ENCODE assay signal across 29 mouse cellular contexts in genomic region chr11:18934921-18935320, GRCm38 (mm10).
DNase-seq lines count a peak whose midpoint lies in the region; ATAC-seq lines count a peak whose summit lies in the region.
"Had no signal": no experiment of that assay in that cellular context is flagged by ENCODE, and none has a peak within 500 bp of the region (broad histone marks: within the 10 kb centered on the region; RNA-seq: fewer than 3 reads in every experiment).

No protein-coding gene starts in this region.

- 0 out of 2 replicates have a peak overlapping the region, but pooled peaks have one; percentile 12 for H3K27ac ChIP-seq in heart, embryonic 13.5 days (replicated peaks)
- no peak overlapping the region for H3K27ac ChIP-seq in forebrain, embryonic 14.5 days (ENCODE audit: low read depth, low read length)
- H3K27ac ChIP-seq: gastrocnemius, adult 2 months; limb, embryonic 10.5 days; limb, embryonic 15.5 days; liver, embryonic 13.5 days; neural tube, embryonic 15.5 days; stomach, postnatal 0 days had no signal

- H3K27me3 ChIP-seq in heart, embryonic 13.5 days (replicated peaks) = no peaks in the 10 kb centered on the region
- H3K27me3 ChIP-seq in forebrain, embryonic 14.5 days (replicated peaks; ENCODE audit: control insufficient read depth, insufficient read depth, low read length) = no peaks in the 10 kb centered on the region
- H3K27me3 ChIP-seq: hindbrain, embryonic 15.5 days; liver, embryonic 13.5 days; megakaryocyte, embryonic 14.5 days; neural tube, embryonic 15.5 days had no signal

- H3K9me3 ChIP-seq in heart, embryonic 13.5 days = no peaks in the 10 kb centered on the region
- H3K9me3 ChIP-seq in forebrain, embryonic 14.5 days (replicated peaks; ENCODE audit: control insufficient read depth, low read length) = no peaks in the 10 kb centered on the region
- H3K9me3 ChIP-seq: hindbrain, embryonic 15.5 days; limb, embryonic 10.5 days; limb, embryonic 15.5 days; liver, embryonic 13.5 days; megakaryocyte, embryonic 14.5 days; neural tube, embryonic 15.5 days had no signal

- peaks cover 58% of the 10 kb centered on the region for H3K4me1 ChIP-seq in heart, embryonic 13.5 days
- H3K4me1 ChIP-seq in forebrain, embryonic 14.5 days (ENCODE audit: control insufficient read depth, insufficient read depth, low read length) = peaks cover 28% of the 10 kb centered on the region
- H3K4me1 ChIP-seq: liver, embryonic 13.5 days had no signal

- H3K36me3 ChIP-seq in heart, embryonic 13.5 days = peaks cover 34% of the 10 kb centered on the region
- H3K36me3 ChIP-seq in forebrain, embryonic 14.5 days (ENCODE audit: control insufficient read depth, insufficient read depth, low read length) = no peaks in the 10 kb centered on the region
- H3K36me3 ChIP-seq: hindbrain, embryonic 15.5 days; limb, embryonic 15.5 days; liver, embryonic 13.5 days had no signal

- no peak for DNase-seq in heart, postnatal 10 days
- DNase-seq in Muller cell, postnatal 12 days (ENCODE audit: inconsistent ontology term) = peak; percentile 91
- peak; percentile 70 for DNase-seq in forebrain, embryonic 14.5 days (ENCODE audit: low spot score)
- DNase-seq in retina, postnatal 1 day = peak; percentile 79
- DNase-seq in cerebellum, adult 18-20 months = no peak
- DNase-seq: adrenal gland, postnatal 36 days; cerebellum, adult 9-10 months; cerebellum, postnatal 36 days; gastrocnemius, adult 2 months; gastrocnemius, postnatal 36 days; kidney, adult 9 months; kidney, postnatal 10 days; layer of hippocampus, postnatal 36 days; liver, embryonic 13.5 days; lung, adult 18-20 months; lung, postnatal 4 days; midbrain, embryonic 14.5 days; right cerebral cortex, adult 18-20 months; thymus, adult 18-20 months; thymus, postnatal 25 days had no signal

- WGBS in heart, embryonic 13.5 days = 88% methylated on average over 6 of the region's 6 CpGs
- WGBS in forebrain, embryonic 14.5 days = 25% methylated on average over 6 of the region's 6 CpGs

- H3K4me3 ChIP-seq in heart, embryonic 13.5 days = no peak overlapping the region
- H3K4me3 ChIP-seq in forebrain, embryonic 14.5 days (ENCODE audit: low read depth, low read length) = no peak overlapping the region
- H3K4me3 ChIP-seq: gastrocnemius, adult 2 months; hindbrain, embryonic 15.5 days; limb, embryonic 10.5 days; limb, embryonic 15.5 days; liver, embryonic 13.5 days; megakaryocyte, embryonic 14.5 days; neural tube, embryonic 15.5 days had no signal

- H3K9ac ChIP-seq in heart, embryonic 13.5 days = no peak overlapping the region
- H3K9ac ChIP-seq in forebrain, embryonic 14.5 days (ENCODE audit: low read length) = no peak overlapping the region
- H3K9ac ChIP-seq: hindbrain, embryonic 15.5 days; limb, embryonic 15.5 days; liver, embryonic 13.5 days; neural tube, embryonic 15.5 days had no signal

- H3K4me2 ChIP-seq in heart, embryonic 13.5 days = no peak overlapping the region
- H3K4me2 ChIP-seq in forebrain, embryonic 14.5 days (ENCODE audit: low read length) = no peak overlapping the region
- H3K4me2 ChIP-seq: hindbrain, embryonic 15.5 days; limb, embryonic 15.5 days; liver, embryonic 13.5 days; neural tube, embryonic 15.5 days had no signal

- intact Hi-C loops in heart, postnatal 10 days (cut with DNase I) = no loop called here

- no peak for ATAC-seq in heart, embryonic 13.5 days (ENCODE audit: extremely low read depth, insufficient number of reproducible peaks, low FRiP score, low TSS enrichment)
- ATAC-seq in forebrain, embryonic 14.5 days = peak; percentile 66
- no peak for ATAC-seq in megakaryocyte-erythroid progenitor cell, adult 5-6 weeks (replicated peaks; ENCODE audit: low FRiP score, low TSS enrichment, poor library complexity, severe bottlenecking)
- ATAC-seq: lung, postnatal 0 days had no signal

Comparison
In these comparisons a context has a peak if more than half of its experiments do, and no peak if none do; other contexts are left out.
1. DNase-seq: peak in Muller cell, postnatal 12 days (single experiment), forebrain, embryonic 14.5 days (single experiment) and retina, postnatal 1 day (single experiment); none in heart, postnatal 10 days (0 of 2) and cerebellum, adult 18-20 months (0 of 2).